Mouse (Mus musculus): ENCODE results near the gene Bod1. TPM values are rescaled to one million over a fixed set of nuclear protein-coding genes. Genes with fewer than 3 reads are reported as not detected.

Bod1 gene
- total and polyA plus RNA-seq, 2 experiments from 2014 or later, result 91.6 to 134 TPM

DNA sequence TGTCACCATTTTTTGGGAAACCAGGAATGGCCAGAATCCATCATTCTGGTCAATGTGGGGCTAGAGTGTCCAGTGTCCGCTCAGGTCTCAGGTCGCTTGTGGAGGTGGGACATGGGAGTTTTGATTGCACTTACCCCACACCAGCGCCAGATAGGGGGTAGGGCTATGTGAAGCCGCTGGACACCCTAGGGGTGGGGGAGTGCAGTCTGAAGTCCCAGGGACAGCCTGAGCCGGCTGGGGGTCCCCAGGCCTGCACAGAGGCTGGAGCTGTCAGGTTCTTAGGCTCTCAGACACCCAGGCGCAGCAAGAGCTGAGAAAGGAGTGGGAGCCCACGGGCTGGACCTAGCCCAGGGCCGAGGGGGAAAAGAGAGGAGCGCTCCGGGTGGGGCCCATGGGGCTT is 24.4 kb downstream of the Bod1 start:
- no peak for TF ChIP-seq CTCF (IDR thresholded peaks at IDR 0.05)
- DNase-seq (ENCODE audit: low spot score) (no peak), ATAC-seq (ENCODE audit: low FRiP score) (no peak)
- Histone ChIP-seq H3K4me1 (ENCODE audit: insufficient read depth, low read length) (no peaks in the 10 kb centered on the region), H3K27ac (ENCODE audit: low read depth, low read length) (no peak overlapping the region), H3K4me3 (ENCODE audit: low read depth, low read length) (no peak overlapping the region), H3K9ac (replicated peaks; ENCODE audit: low read length, poor library complexity, severe bottlenecking) (no peak overlapping the region), H3K36me3 (ENCODE audit: insufficient read depth, low read length) (no peaks in the 10 kb centered on the region), H3K27me3 (ENCODE audit: insufficient read depth, low read length) (no peaks in the 10 kb centered on the region), H3K4me2 (ENCODE audit: low read depth, low read length, poor library complexity, severe bottlenecking) (no peak overlapping the region), H3K9me3 (ENCODE audit: low read length) (no peaks in the 10 kb centered on the region)
- 86% methylated on average over 10 of the region's 10 CpGs for WGBS

DNA sequence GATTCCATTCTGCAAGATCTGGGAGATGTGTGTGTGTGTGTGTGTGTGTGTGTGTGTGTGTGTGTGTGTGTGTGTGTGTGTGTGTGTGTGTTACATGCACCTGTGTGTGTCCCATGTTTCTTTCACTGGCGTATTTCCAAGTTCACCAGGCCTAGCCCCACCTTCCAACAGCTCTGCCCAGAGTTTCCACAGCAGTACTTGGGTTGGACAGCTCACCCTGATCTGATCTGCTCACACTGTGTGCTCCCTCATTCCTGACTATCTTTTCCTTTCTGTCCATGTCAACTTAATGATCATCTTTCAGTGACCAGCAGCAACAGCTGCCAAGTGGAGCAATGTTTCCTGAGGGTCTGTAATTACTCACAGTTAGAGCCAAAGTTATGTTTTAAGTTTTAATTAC is 25.1 kb downstream of the Bod1 start:
- Histone ChIP-seq H3K4me3 (ENCODE audit: low read depth, low read length) (no peak overlapping the region), H3K27me3 (ENCODE audit: insufficient read depth, low read length) (no peaks in the 10 kb centered on the region), H3K9me3 (ENCODE audit: low read length) (no peaks in the 10 kb centered on the region), H3K9ac (replicated peaks; ENCODE audit: low read length, poor library complexity, severe bottlenecking) (no peak overlapping the region), H3K4me2 (ENCODE audit: low read depth, low read length, poor library complexity, severe bottlenecking) (no peak overlapping the region), H3K27ac (ENCODE audit: low read depth, low read length) (no peak overlapping the region), H3K36me3 (ENCODE audit: insufficient read depth, low read length) (no peaks in the 10 kb centered on the region), H3K4me1 (ENCODE audit: insufficient read depth, low read length) (no peaks in the 10 kb centered on the region)
- WGBS, result 100% methylated on average over 1 of the region's 1 CpGs
- no peak for TF ChIP-seq CTCF (IDR thresholded peaks at IDR 0.05)
- ATAC-seq (ENCODE audit: low FRiP score), result no peak
- no peak for DNase-seq (ENCODE audit: low spot score)

DNA sequence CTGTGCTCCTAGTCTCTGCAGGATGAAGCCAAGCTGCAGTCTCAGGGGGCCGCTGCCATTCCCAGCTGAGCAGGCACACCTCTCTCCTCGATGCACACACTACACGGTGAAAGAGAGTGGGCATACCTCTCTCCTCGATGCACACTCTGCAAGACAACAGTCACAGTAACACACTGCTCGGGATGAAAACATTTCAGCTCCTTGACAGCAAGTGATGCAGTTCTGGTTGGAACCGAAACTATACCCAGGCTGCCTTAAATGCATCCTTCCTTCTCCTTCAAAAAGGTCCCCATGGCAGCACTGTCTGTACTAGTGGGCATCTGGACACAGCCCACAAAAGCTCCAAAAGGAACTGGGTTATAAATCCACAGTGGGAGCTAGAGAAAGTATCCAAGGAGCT is 28.6 kb downstream of the Bod1 start:
- Histone ChIP-seq H3K4me3 (ENCODE audit: low read depth, low read length) (no peak overlapping the region), H3K4me1 (ENCODE audit: insufficient read depth, low read length) (no peaks in the 10 kb centered on the region), H3K9ac (replicated peaks; ENCODE audit: low read length, poor library complexity, severe bottlenecking) (no peak overlapping the region), H3K36me3 (ENCODE audit: insufficient read depth, low read length) (no peaks in the 10 kb centered on the region), H3K27ac (ENCODE audit: low read depth, low read length) (no peak overlapping the region), H3K9me3 (ENCODE audit: low read length) (no peaks in the 10 kb centered on the region), H3K27me3 (ENCODE audit: insufficient read depth, low read length) (no peaks in the 10 kb centered on the region), H3K4me2 (ENCODE audit: low read depth, low read length, poor library complexity, severe bottlenecking) (no peak overlapping the region)
- TF ChIP-seq CTCF (IDR thresholded peaks at IDR 0.05), result no peak
- WGBS, result 68% methylated on average over 6 of the region's 6 CpGs
- DNase-seq (ENCODE audit: low spot score) (no peak), ATAC-seq (ENCODE audit: low FRiP score) (peak; percentile 29; the same call in 1 of the 2 replicates)

DNA sequence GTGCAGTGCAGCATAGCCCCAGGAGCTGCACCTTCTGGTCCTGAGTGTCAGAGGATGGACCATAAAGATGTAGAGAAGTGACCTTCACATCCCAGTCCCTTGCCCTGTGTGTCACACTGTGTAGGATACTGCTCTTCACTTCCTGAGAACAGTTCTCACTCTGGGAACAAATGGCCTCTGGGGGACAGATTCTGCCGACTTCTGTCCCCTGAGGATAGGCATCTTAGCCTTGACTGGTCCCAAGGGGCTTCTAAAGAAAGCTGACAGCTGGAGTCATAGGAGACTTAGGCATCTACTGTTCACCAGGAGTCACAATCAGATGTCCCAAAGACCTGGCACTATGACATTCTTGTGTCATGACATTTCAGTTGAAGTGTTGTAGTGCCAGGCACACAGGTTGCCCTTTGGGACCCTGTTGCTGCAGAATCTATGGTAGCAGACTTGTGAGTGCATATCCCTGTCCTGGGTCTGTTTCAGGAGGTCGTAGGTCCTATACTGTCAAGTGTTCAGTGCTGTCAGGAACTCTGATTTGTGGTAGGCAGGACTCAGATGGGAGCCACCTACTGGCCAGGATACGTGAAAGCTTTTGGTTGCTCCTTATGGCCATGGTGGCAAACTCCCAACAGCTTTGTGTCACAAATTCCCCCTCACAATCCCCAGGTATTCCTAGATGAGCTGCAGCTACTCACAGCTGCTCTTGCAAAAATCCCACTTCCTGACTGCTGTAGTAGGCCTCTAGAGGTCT is 30.4 kb downstream of the Bod1 start:
- Histone ChIP-seq H3K27me3 (ENCODE audit: insufficient read depth, low read length) (no peaks in the 10 kb centered on the region), H3K36me3 (ENCODE audit: insufficient read depth, low read length) (no peaks in the 10 kb centered on the region), H3K4me2 (ENCODE audit: low read depth, low read length, poor library complexity, severe bottlenecking) (no peak overlapping the region), H3K27ac (ENCODE audit: low read depth, low read length) (no peak overlapping the region), H3K4me1 (ENCODE audit: insufficient read depth, low read length) (no peaks in the 10 kb centered on the region), H3K4me3 (ENCODE audit: low read depth, low read length) (no peak overlapping the region), H3K9me3 (ENCODE audit: low read length) (no peaks in the 10 kb centered on the region), H3K9ac (replicated peaks; ENCODE audit: low read length, poor library complexity, severe bottlenecking) (no peak overlapping the region)
- no peak for DNase-seq (ENCODE audit: low spot score)
- ATAC-seq (ENCODE audit: low FRiP score), result no peak
- peak; percentile 22; the same call in 1 of the 2 replicates for TF ChIP-seq CTCF (IDR thresholded peaks at IDR 0.05)
- WGBS, result 43% methylated on average over 3 of the region's 3 CpGs

DNA sequence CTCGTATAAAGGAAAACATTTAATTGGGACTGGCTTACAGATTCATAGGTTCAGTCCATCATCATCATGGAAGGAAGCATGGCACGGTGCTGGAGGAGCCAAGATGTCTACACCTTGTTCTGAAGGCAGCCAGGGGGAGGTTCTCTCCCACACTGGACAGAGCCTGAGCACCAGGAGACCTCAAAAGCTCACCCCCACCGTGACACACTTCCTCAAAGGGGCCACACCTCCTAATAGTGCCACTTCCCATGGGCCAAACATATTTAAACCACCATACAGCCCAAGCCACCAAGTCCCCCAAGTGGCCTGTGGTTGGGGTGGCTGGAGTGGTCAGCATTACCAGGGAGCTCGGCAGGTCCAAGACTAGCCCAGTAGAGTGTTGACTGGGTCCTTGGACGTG is 31.5 kb downstream of the Bod1 start:
- 90% methylated on average over 5 of the region's 5 CpGs for WGBS
- no peak overlapping the region for H3K4me3 ChIP-seq (ENCODE audit: low read depth, low read length)
- ATAC-seq (ENCODE audit: low FRiP score), result no peak

DNA sequence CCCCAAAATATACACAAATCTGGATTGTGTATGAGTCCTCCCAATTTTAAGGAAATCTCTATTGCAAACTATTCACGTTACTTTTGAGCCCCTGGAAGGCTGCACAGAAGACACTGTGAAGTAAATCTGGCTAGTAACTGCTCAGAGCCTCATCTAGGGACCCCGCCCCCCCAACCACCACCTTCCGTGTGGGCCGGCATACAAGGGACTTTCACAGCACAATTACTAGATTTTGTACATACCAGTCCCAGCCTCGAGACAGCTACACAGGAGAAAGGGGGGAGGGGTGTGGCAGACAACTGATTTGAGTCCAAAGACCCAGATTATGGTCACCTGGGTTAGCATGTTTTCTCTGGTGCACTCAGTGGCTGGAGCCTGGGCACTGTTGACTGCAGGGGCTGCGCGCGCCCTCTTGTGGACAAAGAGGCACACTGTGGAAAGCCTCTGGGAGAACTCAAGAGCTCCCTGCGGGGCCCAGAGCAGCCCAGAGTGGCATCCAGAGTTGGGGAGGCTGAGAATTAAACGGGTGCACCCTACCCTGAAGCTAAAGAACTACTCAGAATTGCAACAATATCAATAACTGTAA is 33.8 kb downstream of the Bod1 start:
- 31% methylated on average over 10 of the region's 10 CpGs for WGBS
- Histone ChIP-seq H3K4me3 (ENCODE audit: low read depth, low read length) (no peak overlapping the region), H3K27me3 (ENCODE audit: insufficient read depth, low read length) (no peaks in the 10 kb centered on the region), H3K9ac (replicated peaks; ENCODE audit: low read length, poor library complexity, severe bottlenecking) (no peak overlapping the region), H3K4me2 (ENCODE audit: low read depth, low read length, poor library complexity, severe bottlenecking) (no peak overlapping the region), H3K27ac (ENCODE audit: low read depth, low read length) (no peak overlapping the region), H3K9me3 (ENCODE audit: low read length) (no peaks in the 10 kb centered on the region), H3K36me3 (ENCODE audit: insufficient read depth, low read length) (no peaks in the 10 kb centered on the region), H3K4me1 (ENCODE audit: insufficient read depth, low read length) (no peaks in the 10 kb centered on the region)
- peak; percentile 82 for DNase-seq (ENCODE audit: low spot score)
- peak; percentile 89 for TF ChIP-seq CTCF (IDR thresholded peaks at IDR 0.05)
- peak; percentile 67 for ATAC-seq (ENCODE audit: low FRiP score)

More for the DNA sequence above, 31.5 kb downstream of the Bod1 start:
- H3K9ac ChIP-seq (replicated peaks; ENCODE audit: low read length, poor library complexity, severe bottlenecking), result no peak overlapping the region
- no peak for DNase-seq (ENCODE audit: low spot score)
- H3K27ac ChIP-seq (ENCODE audit: low read depth, low read length), result no peak overlapping the region
- H3K27me3 ChIP-seq (ENCODE audit: insufficient read depth, low read length), result no peaks in the 10 kb centered on the region
- no peak overlapping the region for H3K4me2 ChIP-seq (ENCODE audit: low read depth, low read length, poor library complexity, severe bottlenecking)
- no peaks in the 10 kb centered on the region for H3K9me3 ChIP-seq (ENCODE audit: low read length)
- no peaks in the 10 kb centered on the region for H3K4me1 ChIP-seq (ENCODE audit: insufficient read depth, low read length)
- no peaks in the 10 kb centered on the region for H3K36me3 ChIP-seq (ENCODE audit: insufficient read depth, low read length)
- TF ChIP-seq CTCF (IDR thresholded peaks at IDR 0.05), result no peak

Measured in midbrain, postnatal 0 days (tissue).